In genomic region chr8:111743101-111743791, GRCm38 (mm10) we compare ENCODE assay signal across 8 mouse cellular contexts. TPM values are rescaled to one million over a fixed set of nuclear protein-coding genes. Genes with fewer than 3 reads are reported as not detected.
DNase-seq lines count a peak whose midpoint lies in the region; ATAC-seq and TF ChIP-seq lines count a peak whose summit lies in the region.

No protein-coding gene starts in this region.

- H3K4me1 ChIP-seq in heart, adult 2 months (ENCODE audit: control insufficient read depth, insufficient read depth, low read length), result peaks cover 43% of the 10 kb centered on the region
- H3K4me1 ChIP-seq in heart, embryonic 14.5 days (ENCODE audit: control insufficient read depth in 2 of 2, insufficient read depth in 2 of 2, low read length in 2 of 2), result peaks cover 57 to 74% of the 10 kb centered on the region in 2 experiments
- peaks cover 52% of the 10 kb centered on the region for H3K4me1 ChIP-seq in limb, embryonic 14.5 days (ENCODE audit: control insufficient read depth, insufficient read depth, low read length)
- peaks cover 67% of the 10 kb centered on the region for H3K4me1 ChIP-seq in stomach, embryonic 15.5 days

- no peaks in the 10 kb centered on the region for H3K27me3 ChIP-seq in heart, adult 2 months (ENCODE audit: control insufficient read depth, insufficient read depth, low read length)
- H3K27me3 ChIP-seq in heart, embryonic 14.5 days (ENCODE audit: control insufficient read depth, insufficient read depth, low read length), result no peaks in the 10 kb centered on the region
- no peaks in the 10 kb centered on the region for H3K27me3 ChIP-seq in limb, embryonic 14.5 days (ENCODE audit: control insufficient read depth, insufficient read depth, low read length)
- no peaks in the 10 kb centered on the region for H3K27me3 ChIP-seq in stomach, embryonic 15.5 days (replicated peaks)

- peak; percentile 26; the same call in 1 of the 2 replicates for ATAC-seq in heart, embryonic 14.5 days (ENCODE audit: insufficient number of reproducible peaks, insufficient read depth, low FRiP score, low read depth)
- peak; percentile 10 for ATAC-seq in limb, embryonic 14.5 days (ENCODE audit: low FRiP score, low read depth)
- ATAC-seq in stomach, embryonic 15.5 days (ENCODE audit: insufficient read depth, low FRiP score, low read depth), result no peak
- ATAC-seq in inflammation-experienced regulatory T-cells, adult 6 months, result no peak

- peak; percentile 14; the same call in 1 of the 2 replicates for TF ChIP-seq CTCF in heart, adult 2 months (IDR thresholded peaks at IDR 0.05)

- H3K9me3 ChIP-seq in heart, embryonic 14.5 days (ENCODE audit: control insufficient read depth, low read length), result no peaks in the 10 kb centered on the region
- H3K9me3 ChIP-seq in limb, embryonic 14.5 days (ENCODE audit: control insufficient read depth, low read length), result no peaks in the 10 kb centered on the region
- H3K9me3 ChIP-seq in stomach, embryonic 15.5 days, result no peaks in the 10 kb centered on the region

- H3K27ac ChIP-seq in heart, adult 2 months, result peak overlapping the region; percentile 96
- peak overlapping the region; percentile 55 to 75 for H3K27ac ChIP-seq in heart, embryonic 14.5 days (replicated peaks in 1 of 2; ENCODE audit: control insufficient read depth in 1 of 2, insufficient read depth in 1 of 2, low read depth in 2 of 2, low read length in 2 of 2)
- H3K27ac ChIP-seq in limb, embryonic 14.5 days (replicated peaks; ENCODE audit: low read depth, low read length), result peak overlapping the region; percentile 56; the same call in 1 of the 2 replicates
- peak overlapping the region; percentile 83 for H3K27ac ChIP-seq in stomach, embryonic 15.5 days

- no peaks in the 10 kb centered on the region for H3K36me3 ChIP-seq in heart, adult 2 months (ENCODE audit: control insufficient read depth, insufficient read depth, low read length)
- H3K36me3 ChIP-seq in heart, embryonic 14.5 days (ENCODE audit: control insufficient read depth, insufficient read depth, low read length), result no peaks in the 10 kb centered on the region
- no peaks in the 10 kb centered on the region for H3K36me3 ChIP-seq in limb, embryonic 14.5 days (ENCODE audit: control insufficient read depth, insufficient read depth, low read length)
- H3K36me3 ChIP-seq in stomach, embryonic 15.5 days, result no peaks in the 10 kb centered on the region

- no peaks in the 10 kb centered on the region for H3K79me2 ChIP-seq in heart, adult 2 months (replicated peaks; ENCODE audit: control insufficient read depth, insufficient read depth, low read length)

- H3K4me3 ChIP-seq in heart, adult 2 months, result peak overlapping the region; percentile 88
- H3K4me3 ChIP-seq in heart, embryonic 14.5 days (ENCODE audit: control insufficient read depth in 1 of 2, insufficient read depth in 1 of 2, low read depth in 1 of 2, low read length in 2 of 2), result peak overlapping the region; percentile 63 to 83
- H3K4me3 ChIP-seq in limb, embryonic 14.5 days (replicated peaks; ENCODE audit: low read length), result peak overlapping the region; percentile 80
- peak overlapping the region; percentile 81 for H3K4me3 ChIP-seq in stomach, embryonic 15.5 days (replicated peaks)

- DNase-seq in heart, adult 2 months, result peak; percentile 32 to 59
- no peak for DNase-seq in heart, postnatal 14 days
- peak; percentile 57 for DNase-seq in R1 (ENCODE audit: low read depth, low spot score)
- no peak for DNase-seq in limb, embryonic 14.5 days (ENCODE audit: low spot score)
- DNase-seq in gastrocnemius, postnatal 25 days, result no peak

- TF ChIP-seq EP300 in heart, adult 2 months (IDR thresholded peaks at IDR 0.05; ENCODE audit: insufficient read depth, low read depth, low read length), result no peak

- no peak for TF ChIP-seq POLR2A in heart, adult 2 months (IDR thresholded peaks at IDR 0.05; ENCODE audit: insufficient read depth, low read depth, low read length)
- TF ChIP-seq POLR2A in limb, embryonic 14.5 days (IDR thresholded peaks at IDR 0.05; ENCODE audit: borderline replicate concordance, extremely low read depth, insufficient read depth, insufficient read length), result no peak

- intact Hi-C loops in heart, adult 2 months (cut with DNase I), result loop anchor here (2.0 kb wide), 1 partner anchor 44 kb away; no protein-coding TSS in a partner anchor
- intact Hi-C loops in heart, postnatal 14 days (cut with DNase I), result no loop called here

- H3K4me2 ChIP-seq in heart, embryonic 14.5 days (ENCODE audit: low read length), result peak overlapping the region; percentile 90
- peak overlapping the region; percentile 79 for H3K4me2 ChIP-seq in limb, embryonic 14.5 days (replicated peaks; ENCODE audit: low read depth, low read length, severe bottlenecking)
- peak overlapping the region; percentile 66 for H3K4me2 ChIP-seq in stomach, embryonic 15.5 days

- WGBS in heart, adult 2 months, result under 1% methylated on average over 43 of the region's 44 CpGs
- 2% methylated on average over 41 of the region's 44 CpGs for WGBS in heart, embryonic 14.5 days
- 2% methylated on average over 18 of the region's 44 CpGs for WGBS in limb, embryonic 14.5 days
- WGBS in stomach, embryonic 15.5 days, result 1% methylated on average over 39 of the region's 44 CpGs

- H3K9ac ChIP-seq in heart, adult 2 months (ENCODE audit: low read depth, low read length), result peak overlapping the region; percentile 87
- H3K9ac ChIP-seq in heart, embryonic 14.5 days (ENCODE audit: low read length), result peak overlapping the region; percentile 93
- H3K9ac ChIP-seq in limb, embryonic 14.5 days (ENCODE audit: low read depth, low read length, severe bottlenecking), result peak overlapping the region; percentile 88
- H3K9ac ChIP-seq in stomach, embryonic 15.5 days, result peak overlapping the region; percentile 90

RNA-seq across cellular contexts. Expression of gene Bcar1, which starts 0.4 kb away (rescaled TPM):
- total RNA-seq in heart, adult 2 months (2021), result 10 to 100 TPM; 19.1 to 21.1 TPM
- 31.3 TPM in 2 replicates for polyA plus RNA-seq in heart, adult 2 months (2012; rRNA removed)
- total RNA-seq in heart, postnatal 14 days (2021), result 10 to 100 TPM; 27.1 to 35.7 TPM
- polyA plus RNA-seq in heart, embryonic 14.5 days (2014; fragmentation: Nextera tagmentation; extraction: Ambion mirVana), result 49.5 and 50.8 TPM in 2 replicates
- polyA plus RNA-seq in limb, embryonic 14.5 days (2012; rRNA removed), result 55.5 and 79.4 TPM in 2 replicates
- polyA plus RNA-seq in limb, embryonic 14.5 days (2014; fragmentation: Nextera tagmentation; extraction: Ambion mirVana), result 40.7 and 45.4 TPM in 2 replicates
- polyA plus RNA-seq in stomach, embryonic 15.5 days (2015; fragmentation: Nextera tagmentation; extraction: Ambion mirVana), result 38.7 and 39.7 TPM in 2 replicates
- polyA plus RNA-seq in inflammation-experienced regulatory T-cells, adult 6 months (2017; shearing (Covaris generic)), result under 1 TPM in 2 of 3 experiments, not detected in 1; 0.17 to 0.25 TPM
- 1 to 10 TPM; 8.7 to 9.7 TPM for total RNA-seq in gastrocnemius, postnatal 25 days (2021)

RNA-seq across cellular contexts. Expression of gene Ctrb1, which starts 52.4 kb away (rescaled TPM):
- not detected for total RNA-seq in heart, adult 2 months (2021)
- polyA plus RNA-seq in heart, adult 2 months (2012; rRNA removed), result 0.68 and 0.82 TPM in 2 replicates
- not detected for total RNA-seq in heart, postnatal 14 days (2021)
- not detected in 2 replicates for polyA plus RNA-seq in heart, embryonic 14.5 days (2014; fragmentation: Nextera tagmentation; extraction: Ambion mirVana)
- polyA plus RNA-seq in limb, embryonic 14.5 days (2012; rRNA removed), result 0.10 and 0.91 TPM in 2 replicates
- not detected in 2 replicates for polyA plus RNA-seq in limb, embryonic 14.5 days (2014; fragmentation: Nextera tagmentation; extraction: Ambion mirVana)
- 3,283 and 4,119 TPM in 2 replicates for polyA plus RNA-seq in stomach, embryonic 15.5 days (2015; fragmentation: Nextera tagmentation; extraction: Ambion mirVana)
- not detected for polyA plus RNA-seq in inflammation-experienced regulatory T-cells, adult 6 months (2017; shearing (Covaris generic))
- total RNA-seq in gastrocnemius, postnatal 25 days (2021), result not detected

Comparison
In these comparisons a context has a peak if more than half of its experiments do, and no peak if none do; other contexts are left out.
1. DNase-seq: peak in heart, adult 2 months (2 of 2) and R1 (single experiment); none in heart, postnatal 14 days (0 of 2), limb, embryonic 14.5 days (single experiment) and gastrocnemius, postnatal 25 days (single experiment).
2. ATAC-seq: peak in heart, embryonic 14.5 days (single experiment) and limb, embryonic 14.5 days (single experiment); none in stomach, embryonic 15.5 days (single experiment) and inflammation-experienced regulatory T-cells, adult 6 months (single experiment).
3. RNA of gene Bcar1, which starts 0.4 kb away (polyA plus RNA-seq): 40.7 to 79.4 TPM in limb, embryonic 14.5 days, 49.5 to 50.8 TPM in heart, embryonic 14.5 days, 38.7 to 39.7 TPM in stomach, embryonic 15.5 days and 31.3 TPM in heart, adult 2 months; 0.17 to 0.25 TPM in inflammation-experienced regulatory T-cells, adult 6 months; every median in the first group is over 10 times any median in the second.
4. RNA of gene Ctrb1, which starts 52.4 kb away (polyA plus RNA-seq): 3,283 to 4,119 TPM in stomach, embryonic 15.5 days; 0.68 to 0.82 TPM in heart, adult 2 months, 0.10 to 0.91 TPM in limb, embryonic 14.5 days, not detected in heart, embryonic 14.5 days and not detected in inflammation-experienced regulatory T-cells, adult 6 months; every median in the first group is over 1,000 times any median in the second.
5. Peak in every context shown above with its lines, with median percentiles within 50 percentile points of each other: H3K27ac ChIP-seq, H3K4me3 ChIP-seq, H3K9ac ChIP-seq and H3K4me2 ChIP-seq.